Mouse (Mus musculus) limb, embryonic 12.5 days (tissue): ENCODE measurements around the gene Txnrd1. TPM values are rescaled to one million over a fixed set of nuclear protein-coding genes. Genes with fewer than 3 reads are reported as not detected.
A peak's percentile ranks its signal among the peaks of the same experiment; 100 is the strongest.

Experiments used
- ATAC-seq: fragments of 200-750 bp; cut with Nextera tagmentation; 2 replicates; pipeline ENCODE4 v1.8.0; 2017; ENCODE audit warnings: low read depth, moderate TSS enrichment; ENCODE audit not compliant: insufficient number of reproducible peaks, insufficient read depth, low FRiP score, low TSS enrichment
- H3K27ac ChIP-seq: fragments of 300-500 bp; sonication (generic); 2 replicates; pipeline ENCODE4 v1.5.1; 2016; ENCODE audit warnings: mild to moderate bottlenecking, moderate library complexity
- H3K27me3 ChIP-seq: fragments of 300-500 bp; sonication (generic); 2 replicates; pipeline ENCODE4 v1.6.1; 2016; ENCODE audit warnings: mild to moderate bottlenecking, moderate library complexity
- H3K36me3 ChIP-seq: fragments of 300-500 bp; sonication (generic); 2 replicates; pipeline ENCODE4 v1.6.1; 2016; ENCODE audit warnings: mild to moderate bottlenecking, moderate library complexity
- H3K4me1 ChIP-seq: fragments of 300-500 bp; sonication (generic); replicated peaks from 2 replicates; pipeline ENCODE4 v1.6.1; 2016
- H3K4me2 ChIP-seq: fragments of 300-500 bp; sonication (generic); 2 replicates; pipeline ENCODE4 v1.6.1; 2016; ENCODE audit warnings: mild to moderate bottlenecking, moderate library complexity
- H3K4me3 ChIP-seq: fragments of 300-500 bp; sonication (generic); replicated peaks from 2 replicates; pipeline ENCODE4 v1.5.1; 2016; ENCODE audit warnings: mild to moderate bottlenecking
- H3K9ac ChIP-seq: fragments of 300-500 bp; sonication (generic); replicated peaks from 2 replicates; pipeline ENCODE4 v1.6.1; 2016; ENCODE audit warnings: mild to moderate bottlenecking, moderate library complexity
- H3K9me3 ChIP-seq: fragments of 300-500 bp; sonication (generic); 2 replicates; pipeline ENCODE4 v1.6.1; 2016; ENCODE audit warnings: mild to moderate bottlenecking, moderate library complexity
- WGBS: fragments of 180-500 bp; shearing (Covaris S2); methylation state at CpG from one replicate; pipeline ENCODE4 v1.1.7; 2016; 5-methylcytosine and 5-hydroxymethylcytosine counted together
- polyA plus RNA-seq: library from polyadenylated mRNA; unstranded; fragments of >200 nt; fragmentation: Nextera tagmentation; extraction: Ambion mirVana; gene quantifications from 2 replicates; pipeline ENCODE4 v1.2.1, GENCODE M21; 2016

Gene Txnrd1
- polyA plus RNA-seq, 1 experiment from 2014 or later, result 149 TPM

- Histone ChIP-seq H3K36me3 (no peaks in the 10 kb centered on the region), H3K4me1 (no peaks in the 10 kb centered on the region), H3K4me3 (no peak overlapping the region), H3K9me3 (no peaks in the 10 kb centered on the region), H3K27me3 (no peaks in the 10 kb centered on the region), H3K9ac (no peak overlapping the region), H3K4me2 (no peak overlapping the region), H3K27ac (no peak overlapping the region)
- no peak for ATAC-seq
- 57% methylated on average over 3 of the region's 3 CpGs for WGBS
Observed at GRCm38 (mm10) chr10:82804396-82804795, 29.4 kb upstream of the Txnrd1 start.

- no peaks in the 10 kb centered on the region for H3K4me1 ChIP-seq
- ATAC-seq, result no peak
- H3K9me3 ChIP-seq, result no peaks in the 10 kb centered on the region
- H3K36me3 ChIP-seq, result no peaks in the 10 kb centered on the region
- H3K27ac ChIP-seq, result no peak overlapping the region
- no peak overlapping the region for H3K4me3 ChIP-seq
- no peak overlapping the region for H3K9ac ChIP-seq
- no peaks in the 10 kb centered on the region for H3K27me3 ChIP-seq
- H3K4me2 ChIP-seq, result no peak overlapping the region
- WGBS, result 86% methylated on average over 6 of the region's 6 CpGs
Observed at GRCm38 (mm10) chr10:82805111-82805510, 28.6 kb upstream of the Txnrd1 start.

DNA sequence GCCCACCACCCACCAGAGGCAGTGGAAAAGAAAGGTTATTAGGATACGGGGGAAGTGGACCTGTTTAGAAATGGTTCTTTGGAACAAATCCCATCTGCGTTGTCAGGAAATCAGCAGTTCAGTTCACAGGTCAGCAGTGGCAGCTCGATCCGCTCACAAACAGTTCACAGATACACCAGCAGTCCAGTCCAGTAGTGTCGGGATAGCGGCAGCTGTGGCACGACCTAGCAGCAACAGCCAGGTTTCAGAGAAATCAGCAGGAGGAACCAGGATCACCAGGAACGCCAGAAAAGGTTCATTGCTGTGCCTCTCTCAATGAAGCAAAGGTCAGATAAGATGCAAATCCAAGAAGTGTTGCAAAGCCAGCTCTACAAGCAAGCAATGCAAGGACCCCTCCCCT lies 27.3 kb upstream of the Txnrd1 start:
- no peak overlapping the region for H3K9ac ChIP-seq
- WGBS, result 77% methylated on average over 8 of the region's 8 CpGs
- no peak overlapping the region for H3K27ac ChIP-seq
- no peaks in the 10 kb centered on the region for H3K27me3 ChIP-seq
- no peaks in the 10 kb centered on the region for H3K36me3 ChIP-seq
- no peak overlapping the region for H3K4me3 ChIP-seq
- no peak for ATAC-seq
- H3K4me2 ChIP-seq, result no peak overlapping the region
- no peaks in the 10 kb centered on the region for H3K9me3 ChIP-seq
- H3K4me1 ChIP-seq, result no peaks in the 10 kb centered on the region

DNA sequence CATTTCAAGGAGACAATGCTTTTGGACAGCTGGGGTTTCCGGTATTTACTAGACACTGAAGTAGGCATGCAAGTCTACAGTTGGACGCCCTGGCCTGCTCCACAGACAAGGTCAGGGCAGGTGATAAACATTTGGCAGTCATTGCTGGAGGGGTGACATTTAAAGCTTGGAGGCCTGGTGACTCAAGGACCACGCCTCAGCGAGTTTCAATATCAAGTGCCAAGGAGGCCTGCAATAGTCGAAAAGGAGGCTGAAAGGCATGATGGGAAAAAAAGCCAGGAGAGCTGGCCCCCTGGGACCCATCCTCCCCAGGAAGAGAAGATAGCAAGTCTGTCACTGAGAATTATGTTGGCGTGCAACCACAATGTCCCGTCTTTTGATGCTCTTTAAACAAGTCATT lies 26.5 kb upstream of the Txnrd1 start:
- 79% methylated on average over 7 of the region's 7 CpGs for WGBS

DNA sequence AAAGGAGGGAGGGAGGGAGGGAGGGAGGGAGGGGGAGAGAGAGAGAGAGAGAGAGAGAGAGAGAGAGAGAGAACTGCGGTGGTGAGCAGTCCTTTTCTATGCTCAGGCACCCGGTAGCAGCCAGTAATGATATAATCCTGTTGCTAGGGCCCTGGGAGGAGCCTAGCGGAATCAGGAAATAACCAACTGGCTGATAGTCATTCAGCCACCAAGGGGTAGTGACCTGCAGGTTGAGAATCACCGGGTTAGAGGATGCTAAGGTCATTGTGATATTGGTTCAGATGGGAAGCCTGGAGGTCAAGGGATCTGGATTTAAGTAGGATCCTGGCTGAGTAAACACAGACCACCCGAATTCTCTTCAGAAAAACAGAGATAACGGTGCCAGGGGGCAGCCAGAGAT lies 25.6 kb upstream of the Txnrd1 start:
- WGBS, result 58% methylated on average over 6 of the region's 6 CpGs
- ATAC-seq, result no peak
- Histone ChIP-seq H3K9me3 (no peaks in the 10 kb centered on the region), H3K4me1 (no peaks in the 10 kb centered on the region), H3K27me3 (no peaks in the 10 kb centered on the region; the same call in 1 of the 2 replicates), H3K9ac (no peak overlapping the region), H3K4me2 (no peak overlapping the region), H3K4me3 (no peak overlapping the region), H3K27ac (no peak overlapping the region), H3K36me3 (no peaks in the 10 kb centered on the region)

More for the DNA sequence above, 26.5 kb upstream of the Txnrd1 start:
- H3K9me3 ChIP-seq, result no peaks in the 10 kb centered on the region
- H3K9ac ChIP-seq, result no peak overlapping the region
- no peak overlapping the region for H3K4me2 ChIP-seq
- no peak for ATAC-seq
- H3K4me3 ChIP-seq, result no peak overlapping the region
- no peaks in the 10 kb centered on the region for H3K36me3 ChIP-seq
- H3K27ac ChIP-seq, result no peak overlapping the region
- H3K4me1 ChIP-seq, result no peaks in the 10 kb centered on the region
- H3K27me3 ChIP-seq, result no peaks in the 10 kb centered on the region; the same call in 1 of the 2 replicates

DNA sequence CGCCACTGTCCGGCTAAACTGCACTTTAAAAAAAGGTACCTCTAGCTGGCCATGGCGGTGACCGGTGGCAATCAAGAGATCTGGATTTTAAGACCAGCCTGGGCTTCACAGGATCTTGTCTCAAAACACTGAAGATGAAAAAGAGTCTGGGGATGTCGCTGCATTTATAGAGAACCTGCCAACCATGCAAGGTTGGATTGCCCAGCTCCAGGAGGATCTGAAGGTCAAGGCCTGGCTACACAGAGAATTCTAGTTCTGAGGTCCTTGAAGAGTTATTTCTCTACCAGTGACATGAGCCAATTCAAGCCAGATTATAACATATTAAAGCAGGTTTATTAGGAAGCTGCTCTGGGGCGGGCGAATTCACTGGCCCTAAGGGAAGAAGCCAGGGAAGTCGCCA lies 24.9 kb upstream of the Txnrd1 start:
- H3K9ac ChIP-seq, result no peak overlapping the region
- H3K27ac ChIP-seq, result no peak overlapping the region
- WGBS, result 80% methylated on average over 8 of the region's 8 CpGs
- no peak overlapping the region for H3K4me2 ChIP-seq
- no peaks in the 10 kb centered on the region; the same call in 1 of the 2 replicates for H3K27me3 ChIP-seq
- no peaks in the 10 kb centered on the region for H3K36me3 ChIP-seq
- ATAC-seq, result no peak
- H3K9me3 ChIP-seq, result no peaks in the 10 kb centered on the region
- no peak overlapping the region for H3K4me3 ChIP-seq
- peaks cover 5% of the 10 kb centered on the region for H3K4me1 ChIP-seq

- H3K9ac ChIP-seq, result no peak overlapping the region
- H3K27ac ChIP-seq, result no peak overlapping the region
- peaks cover 10% of the 10 kb centered on the region for H3K4me1 ChIP-seq
- no peak overlapping the region for H3K4me2 ChIP-seq
- H3K4me3 ChIP-seq, result no peak overlapping the region
- H3K27me3 ChIP-seq, result no peaks in the 10 kb centered on the region; the same call in 1 of the 2 replicates
- H3K9me3 ChIP-seq, result no peaks in the 10 kb centered on the region
- WGBS, result 30% methylated on average over 3 of the region's 3 CpGs
- no peaks in the 10 kb centered on the region for H3K36me3 ChIP-seq
- ATAC-seq, result no peak
Observed at GRCm38 (mm10) chr10:82809352-82809751, 24.4 kb upstream of the Txnrd1 start.

- H3K4me3 ChIP-seq, result peak overlapping the region; percentile 56
- ATAC-seq, result peak; percentile 49
- 0 out of 2 replicates have a peak overlapping the region, but pooled peaks have one; percentile 41 for H3K27ac ChIP-seq
- H3K9me3 ChIP-seq, result no peaks in the 10 kb centered on the region
- H3K9ac ChIP-seq, result peak overlapping the region; percentile 51
- no peaks in the 10 kb centered on the region for H3K36me3 ChIP-seq
- peaks cover 19% of the 10 kb centered on the region for H3K4me1 ChIP-seq
- peak overlapping the region; percentile 69 for H3K4me2 ChIP-seq
- 6% methylated on average over 47 of the region's 52 CpGs for WGBS
- no peaks in the 10 kb centered on the region; the same call in 1 of the 2 replicates for H3K27me3 ChIP-seq
Observed at GRCm38 (mm10) chr10:82811855-82812431, 21.8 kb upstream of the Txnrd1 start.

GRCm38 (mm10) chr10:82814096-82814970 lies 19.4 kb upstream of the Txnrd1 start:
- no peak overlapping the region for H3K4me2 ChIP-seq

DNA sequence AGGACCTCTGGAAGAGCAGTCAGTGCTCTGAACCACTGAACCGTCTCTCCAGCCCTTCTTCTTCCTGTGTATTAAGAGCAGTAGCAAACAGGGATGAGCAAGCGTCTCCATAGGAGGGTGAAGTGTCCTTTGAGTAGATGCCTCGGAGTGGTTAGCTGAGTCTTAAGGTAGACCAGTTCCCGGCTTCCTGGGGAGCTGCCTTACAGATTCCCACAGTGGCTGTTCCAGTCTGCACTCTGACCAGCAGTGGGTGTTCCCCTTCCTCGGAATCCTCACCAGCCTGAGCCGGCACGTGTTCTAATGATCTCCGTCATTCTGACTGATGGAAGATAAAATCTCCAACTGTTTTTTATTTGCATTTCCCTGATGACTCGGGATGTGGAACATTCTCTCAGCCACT lies 17.3 kb upstream of the Txnrd1 start:
- peaks cover 5% of the 10 kb centered on the region; the same call in 1 of the 2 replicates for H3K27me3 ChIP-seq
- no peaks in the 10 kb centered on the region for H3K9me3 ChIP-seq
- no peak overlapping the region for H3K4me3 ChIP-seq
- 87% methylated on average over 9 of the region's 9 CpGs for WGBS
- H3K4me2 ChIP-seq, result no peak overlapping the region
- no peaks in the 10 kb centered on the region for H3K36me3 ChIP-seq
- peaks cover 19% of the 10 kb centered on the region for H3K4me1 ChIP-seq
- H3K27ac ChIP-seq, result no peak overlapping the region
- H3K9ac ChIP-seq, result no peak overlapping the region
- ATAC-seq, result no peak

More at GRCm38 (mm10) chr10:82814096-82814970, 19.4 kb upstream of the Txnrd1 start:
- no peaks in the 10 kb centered on the region; the same call in 1 of the 2 replicates for H3K27me3 ChIP-seq
- H3K9ac ChIP-seq, result no peak overlapping the region
- H3K4me3 ChIP-seq, result no peak overlapping the region
- 30% methylated on average over 19 of the region's 19 CpGs for WGBS
- H3K27ac ChIP-seq, result peak overlapping the region; percentile 53; the same call in 1 of the 2 replicates
- no peak; the same call in 1 of the 2 replicates for ATAC-seq
- H3K4me1 ChIP-seq, result peaks cover 19% of the 10 kb centered on the region
- no peaks in the 10 kb centered on the region for H3K9me3 ChIP-seq
- no peaks in the 10 kb centered on the region for H3K36me3 ChIP-seq

GRCm38 (mm10) chr10:82817514-82817913 lies 16.2 kb upstream of the Txnrd1 start:
- WGBS, result 90% methylated on average over 3 of the region's 3 CpGs
- Histone ChIP-seq H3K4me1 (peaks cover 19% of the 10 kb centered on the region), H3K27me3 (peaks cover 5% of the 10 kb centered on the region; the same call in 1 of the 2 replicates), H3K27ac (no peak overlapping the region), H3K36me3 (no peaks in the 10 kb centered on the region), H3K4me3 (no peak overlapping the region), H3K9me3 (no peaks in the 10 kb centered on the region), H3K9ac (no peak overlapping the region), H3K4me2 (no peak overlapping the region)
- ATAC-seq, result no peak
